Mouse (Mus musculus): ENCODE measurements around the gene Nipbl.

Gene Nipbl

DNA sequence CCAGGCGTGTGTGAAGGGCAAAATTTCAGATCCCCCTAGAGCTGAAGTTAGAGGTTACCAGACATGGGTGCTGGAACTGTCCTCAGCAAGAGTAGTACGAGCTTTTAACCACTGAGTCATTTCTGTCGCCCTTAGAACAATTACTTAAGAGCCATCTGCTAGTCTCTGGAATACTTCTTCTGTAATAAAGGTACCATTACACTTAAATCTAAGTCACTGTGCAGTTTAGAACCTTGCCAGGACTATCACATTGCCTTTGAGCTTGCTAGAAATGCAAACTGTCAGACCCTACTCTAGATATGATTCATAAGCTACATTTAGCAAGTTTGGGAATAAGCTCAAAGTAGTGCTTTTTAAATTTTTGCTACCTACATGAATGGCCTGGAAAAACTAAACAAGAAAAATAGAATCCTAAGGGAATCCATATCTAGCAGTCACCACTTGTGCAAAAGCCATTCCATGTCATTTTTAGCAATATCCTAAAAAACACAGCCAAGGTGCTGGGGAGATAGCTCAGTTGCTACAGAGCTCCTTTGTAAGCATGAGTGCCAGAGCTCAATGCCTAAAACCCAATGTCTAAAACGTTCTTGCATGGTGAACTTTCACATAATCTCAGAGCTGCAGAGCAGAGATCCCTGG lies 27.6 kb downstream of the Nipbl start:
- no peak for DNase-seq

DNA sequence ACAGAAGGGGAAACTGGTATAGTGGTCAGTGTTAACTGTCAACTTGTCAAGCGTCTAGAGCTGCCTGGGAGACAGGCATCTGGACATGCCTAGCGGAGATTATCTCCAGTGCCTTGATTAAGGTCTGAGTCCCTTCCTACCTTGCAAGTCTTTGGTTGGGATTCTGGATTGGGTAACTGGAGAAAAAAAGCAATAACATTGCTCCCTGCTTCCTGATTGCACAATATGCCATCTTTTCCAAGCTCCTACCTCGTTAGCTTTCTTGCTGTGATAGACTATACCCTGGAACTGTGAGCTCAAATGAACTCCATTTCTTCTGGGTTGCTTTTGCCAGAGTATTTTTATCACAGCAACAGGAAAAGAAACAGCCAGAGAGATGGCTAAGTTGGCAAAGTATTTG lies 30.9 kb downstream of the Nipbl start:
- DNase-seq = no peak

DNA sequence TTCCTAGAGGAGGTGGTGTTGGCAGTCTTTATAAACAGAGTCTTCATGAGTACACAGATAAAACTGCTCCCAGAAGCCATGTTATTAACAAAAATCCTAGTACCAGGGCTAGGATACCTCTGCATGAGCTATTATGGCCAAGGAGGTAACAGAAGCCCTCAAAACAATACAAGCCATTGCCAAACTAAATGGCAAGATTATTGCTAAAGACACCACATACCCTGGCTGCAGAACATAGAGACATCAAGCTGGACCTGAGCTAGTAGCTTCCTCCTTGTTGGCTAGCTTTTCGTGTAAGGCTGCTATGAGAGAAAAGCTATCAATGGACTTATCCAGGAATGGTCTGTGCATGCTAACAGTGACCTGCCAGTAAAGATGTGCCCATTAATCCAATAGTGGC lies 32.4 kb downstream of the Nipbl start:
- no peak for DNase-seq

DNA sequence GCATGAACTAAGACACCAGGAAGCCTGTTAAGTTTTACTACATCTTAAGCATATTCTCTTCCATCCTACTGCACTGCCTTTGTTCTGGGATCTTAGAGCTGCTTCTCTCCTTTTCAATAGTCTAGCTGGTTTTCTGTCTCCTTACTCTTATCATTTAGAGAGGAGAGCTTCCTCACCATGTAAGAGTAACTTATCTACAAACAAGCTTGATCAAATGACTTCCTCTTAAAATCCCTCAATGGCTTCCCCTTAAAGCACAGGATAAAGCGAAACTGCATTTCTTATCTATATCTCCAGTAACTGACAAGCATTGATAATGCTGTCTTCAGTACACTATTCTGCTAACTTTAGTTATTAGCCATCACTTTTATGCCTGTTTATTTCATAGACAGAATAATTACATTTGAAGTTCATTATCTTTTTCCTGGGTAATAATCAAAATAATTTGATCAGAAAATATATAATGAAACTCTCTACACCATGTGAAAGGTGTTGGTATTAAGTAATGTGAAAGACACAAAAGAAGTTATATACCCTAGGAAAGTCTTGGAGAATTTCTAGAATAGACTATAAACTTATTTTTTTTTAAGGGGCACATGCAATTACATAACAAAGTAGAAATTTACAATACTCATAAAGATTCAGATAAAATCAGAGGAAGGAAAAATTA lies 33.0 kb downstream of the Nipbl start:
- no peak for DNase-seq

DNA sequence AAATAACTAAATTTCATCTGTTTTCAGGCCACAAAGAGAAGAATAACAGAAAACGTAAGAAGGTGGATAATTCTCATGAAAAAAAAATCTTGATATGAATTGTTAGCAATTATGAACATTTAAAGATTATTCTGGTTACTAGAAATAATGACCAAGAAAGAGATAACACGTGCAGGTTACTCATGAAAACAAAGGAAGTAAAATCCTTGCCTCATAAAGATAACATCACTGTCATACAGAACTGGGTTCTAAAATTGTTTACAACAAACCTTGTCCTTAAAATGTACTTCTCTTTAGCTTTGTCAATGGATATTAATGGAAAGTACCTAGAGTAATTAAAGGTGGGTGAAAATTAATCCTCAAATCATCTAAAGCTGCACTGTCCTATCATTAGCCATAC lies 37.2 kb downstream of the Nipbl start:
- no peak for DNase-seq

DNA sequence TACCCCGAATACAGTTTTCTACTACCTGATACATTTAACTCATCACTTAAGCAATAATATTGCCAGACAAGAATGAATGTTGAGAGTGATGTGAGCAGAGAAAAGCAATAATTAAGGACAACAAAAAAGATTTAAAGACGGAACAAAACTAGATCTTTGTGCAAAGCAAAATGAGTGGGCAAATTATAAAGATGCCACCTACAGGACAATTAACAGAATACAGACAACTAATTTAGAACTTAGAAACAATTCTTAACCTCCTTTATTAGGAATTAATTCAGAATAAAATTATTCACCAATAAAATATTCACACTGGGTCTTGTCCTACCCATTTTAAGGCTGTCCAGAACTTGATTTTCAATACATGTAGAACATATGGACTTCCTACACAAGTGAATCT lies 38.0 kb downstream of the Nipbl start:
- no peak for DNase-seq

DNA sequence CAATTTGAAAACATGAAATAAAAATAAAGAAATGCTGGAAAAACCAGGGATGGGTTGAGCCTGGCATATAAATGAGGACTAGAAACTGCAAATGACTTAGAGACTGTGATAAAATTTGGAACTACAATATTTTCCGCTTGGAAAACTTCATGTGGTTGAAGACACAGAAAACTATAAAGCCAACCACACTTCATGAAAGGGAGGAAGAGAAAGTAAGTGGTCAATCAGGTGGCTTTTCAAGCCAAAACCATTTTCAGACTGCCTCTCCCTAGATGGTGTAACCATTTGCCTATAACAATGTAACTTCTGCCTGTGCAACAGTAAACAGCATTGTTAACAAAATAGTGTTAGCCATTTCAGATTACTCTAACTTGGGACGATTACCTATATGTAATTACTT lies 41.7 kb downstream of the Nipbl start:
- no peak for DNase-seq

DNA sequence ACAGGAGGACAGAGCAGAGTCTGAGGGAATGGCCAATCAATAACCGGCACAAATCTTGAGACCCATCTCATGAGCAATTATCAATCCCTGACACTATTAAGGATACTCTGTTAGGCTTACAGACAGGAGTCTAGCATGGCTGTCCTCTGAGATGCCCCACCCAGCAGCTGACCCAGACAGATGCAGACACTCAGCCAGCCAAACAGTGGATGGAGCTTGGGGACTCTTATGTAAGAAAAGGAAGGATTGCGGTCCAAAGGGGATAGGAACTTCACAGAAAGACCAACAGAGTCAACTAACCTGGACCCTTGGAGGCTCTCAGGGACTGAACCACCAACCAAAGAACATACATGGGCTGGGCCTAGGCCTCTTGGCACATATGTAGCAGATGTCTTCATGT lies 42.7 kb downstream of the Nipbl start:
- DNase-seq = peak; percentile 13

DNA sequence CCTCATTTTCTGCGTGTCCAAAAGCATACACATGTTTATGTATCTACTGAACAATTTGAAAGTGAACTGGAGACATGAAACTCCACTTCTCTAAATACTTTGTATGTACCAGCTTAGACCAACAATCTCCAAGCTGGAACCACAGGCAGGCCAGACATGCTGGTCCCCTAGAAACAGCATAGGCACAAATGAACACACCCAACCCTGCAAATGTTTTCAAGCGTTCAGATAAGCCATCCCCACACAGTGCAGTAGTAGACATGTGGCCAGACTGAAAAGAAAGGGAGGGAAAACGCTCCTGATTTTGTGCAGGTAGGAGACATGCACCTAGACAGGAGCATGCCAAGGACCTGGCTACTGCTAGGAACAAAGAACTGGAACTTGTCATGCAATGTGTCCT lies 52.5 kb downstream of the Nipbl start:
- DNase-seq = no peak

DNA sequence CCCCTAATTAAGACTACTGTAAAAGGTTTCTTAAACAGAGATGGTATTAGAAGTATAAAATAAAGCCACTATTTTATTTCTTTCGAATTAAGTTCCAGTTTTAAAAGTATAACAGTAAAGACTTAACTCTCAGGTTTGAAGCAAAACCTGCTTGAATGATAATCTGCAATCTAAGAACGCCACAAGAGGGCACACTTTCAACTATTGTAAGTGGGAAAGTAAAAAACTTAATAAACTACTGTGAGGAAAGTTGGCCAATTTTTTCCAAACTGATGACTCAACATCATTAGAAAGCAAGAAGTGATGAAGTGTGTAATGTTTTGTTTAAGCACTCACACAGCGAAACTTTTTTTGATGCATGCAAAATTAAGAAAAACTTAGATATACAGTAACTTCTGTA lies 62.0 kb downstream of the Nipbl start:
- DNase-seq = peak; percentile 87

DNA sequence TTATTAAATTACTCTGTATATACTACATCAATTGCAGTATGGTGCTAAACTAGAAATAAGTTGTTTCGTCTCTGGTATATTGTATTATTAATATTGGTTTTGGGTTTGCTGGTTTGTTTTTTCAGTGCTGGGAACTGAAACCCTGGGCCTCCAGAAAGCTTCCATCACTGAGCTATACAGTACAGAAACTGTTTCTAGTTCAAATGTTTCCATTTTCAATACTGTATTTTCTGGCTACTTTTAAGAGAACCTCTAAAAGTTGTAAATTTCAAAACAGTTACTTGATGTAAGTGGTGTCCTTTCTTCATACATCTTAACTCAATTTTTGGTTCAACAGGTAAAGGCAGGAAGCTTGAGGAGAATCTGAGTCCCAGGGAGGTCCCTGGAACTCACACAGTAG lies 68.6 kb downstream of the Nipbl start:
- no peak for DNase-seq

DNA sequence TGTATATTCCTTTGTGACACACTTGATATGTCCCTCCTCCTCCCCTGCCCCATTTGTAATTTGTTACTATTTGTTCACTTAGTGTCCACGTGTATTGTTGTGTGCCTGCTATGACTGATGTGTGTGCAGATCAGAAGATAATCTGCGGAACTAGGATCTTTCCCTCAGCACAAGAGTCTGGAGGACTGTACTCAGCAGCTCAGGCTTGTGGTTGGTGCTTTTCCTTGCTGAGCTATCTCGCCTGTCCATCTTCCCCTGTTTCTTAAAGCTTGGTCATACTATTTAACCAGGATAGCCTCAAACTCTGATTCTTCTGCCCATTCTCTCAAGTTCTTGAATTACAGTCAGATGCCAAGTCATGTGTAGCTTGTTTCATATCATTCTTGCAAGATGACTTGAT lies 69.5 kb downstream of the Nipbl start:
- no peak for DNase-seq

DNA sequence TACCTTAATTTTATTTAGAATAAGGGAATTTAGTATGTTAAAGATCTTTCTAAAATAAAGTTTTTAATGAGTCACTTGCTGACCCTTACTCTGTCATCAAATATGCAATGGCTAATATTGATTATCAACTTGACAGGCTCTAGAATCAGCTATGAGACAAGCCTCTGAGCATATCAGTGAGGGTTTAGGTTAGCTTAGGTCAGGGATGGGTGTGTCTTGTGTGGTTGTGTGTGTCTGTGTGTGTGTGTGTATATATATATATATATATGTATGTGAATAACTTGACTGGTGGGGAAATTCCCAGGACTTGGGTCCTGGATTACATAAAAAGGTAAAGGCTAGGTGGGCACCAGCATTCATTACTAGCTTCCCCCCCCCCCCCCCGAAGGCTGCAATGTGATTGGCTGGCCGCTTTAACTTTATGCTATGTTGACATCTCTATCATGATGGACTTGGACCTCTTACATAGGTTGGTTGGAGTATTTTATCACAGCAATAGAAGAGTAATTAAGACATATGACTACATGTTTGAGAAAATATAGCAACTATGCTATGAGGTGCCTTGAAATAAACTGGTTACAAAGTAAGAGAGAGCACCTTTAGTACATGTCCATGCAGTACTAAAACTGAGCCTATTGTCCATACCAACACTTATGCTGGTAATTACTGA lies 97.0 kb downstream of the Nipbl start:
- no peak for DNase-seq

DNA sequence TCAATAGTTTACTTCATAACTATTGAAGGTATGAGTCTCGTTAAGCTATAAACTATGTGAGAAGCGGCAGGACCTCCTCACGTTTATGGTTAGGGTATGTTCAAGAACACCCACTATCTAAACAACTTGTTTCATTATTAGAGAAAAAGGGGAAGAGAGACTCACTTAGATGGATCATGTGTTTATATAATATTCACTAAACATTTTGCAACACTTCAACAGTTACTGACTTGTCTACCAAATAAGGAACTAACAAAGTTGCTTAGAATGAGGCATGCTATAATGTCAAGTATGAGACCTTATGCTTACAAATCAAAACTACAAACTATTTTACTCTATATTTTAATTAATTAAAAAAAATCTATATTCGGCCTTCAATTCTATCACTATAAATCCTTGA lies 103.7 kb downstream of the Nipbl start:
- DNase-seq = no peak

DNA sequence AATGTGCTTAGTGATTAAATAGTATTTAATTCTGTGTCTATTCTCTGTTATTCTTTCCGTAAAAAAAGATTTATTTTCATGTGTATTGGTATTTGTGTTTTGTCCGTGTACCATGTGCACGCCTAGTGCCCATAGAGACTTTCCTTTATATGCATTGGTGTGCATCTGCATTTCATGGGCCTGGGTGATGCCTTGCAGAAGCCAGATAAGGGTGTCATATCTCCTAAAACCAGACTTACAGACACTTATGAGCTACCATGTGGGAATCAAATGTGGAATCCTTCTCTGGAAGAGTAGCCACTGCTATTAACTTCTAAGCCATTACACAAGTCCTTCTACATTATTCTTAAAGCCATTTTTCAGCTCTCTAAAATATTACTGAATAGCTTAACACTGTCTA lies 112.7 kb downstream of the Nipbl start:
- DNase-seq = no peak

DNA sequence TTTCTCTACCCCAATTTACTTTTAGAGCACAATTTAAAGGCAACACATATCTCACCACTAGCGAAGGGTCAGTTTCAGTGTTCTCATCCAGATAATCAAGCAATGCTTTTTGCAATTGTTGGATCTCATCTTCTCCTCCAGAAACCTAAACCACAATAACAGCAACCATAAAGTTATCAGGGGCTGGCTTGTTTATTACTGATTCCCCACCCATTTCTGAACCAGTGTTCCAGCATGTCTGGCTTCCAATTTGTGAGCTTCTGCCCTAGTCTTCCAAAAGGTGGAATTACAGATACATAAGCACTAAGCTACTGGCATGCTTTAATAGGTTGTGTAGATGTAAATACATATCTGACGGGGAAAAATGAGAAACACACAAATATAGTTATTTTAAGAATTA lies 118.6 kb downstream of the Nipbl start:
- DNase-seq = no peak

DNA sequence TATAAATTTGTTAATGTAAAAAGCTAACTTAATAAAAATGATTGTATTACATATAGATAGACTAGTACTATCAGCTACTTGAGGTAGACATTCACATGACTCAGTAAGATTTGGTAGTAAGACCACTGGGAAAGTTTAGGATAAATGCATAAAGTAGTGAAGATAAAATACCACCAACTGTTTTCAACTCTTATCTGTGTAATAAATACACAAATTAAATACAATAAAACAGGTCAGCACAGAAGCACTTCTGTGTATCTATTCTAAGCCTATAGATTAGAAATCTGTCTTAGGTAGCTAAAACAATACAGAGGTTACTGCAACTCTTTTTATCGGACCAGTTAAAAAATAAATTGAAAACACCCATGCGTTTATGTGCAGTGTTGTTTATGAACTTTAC lies 119.4 kb downstream of the Nipbl start:
- DNase-seq = no peak

DNA sequence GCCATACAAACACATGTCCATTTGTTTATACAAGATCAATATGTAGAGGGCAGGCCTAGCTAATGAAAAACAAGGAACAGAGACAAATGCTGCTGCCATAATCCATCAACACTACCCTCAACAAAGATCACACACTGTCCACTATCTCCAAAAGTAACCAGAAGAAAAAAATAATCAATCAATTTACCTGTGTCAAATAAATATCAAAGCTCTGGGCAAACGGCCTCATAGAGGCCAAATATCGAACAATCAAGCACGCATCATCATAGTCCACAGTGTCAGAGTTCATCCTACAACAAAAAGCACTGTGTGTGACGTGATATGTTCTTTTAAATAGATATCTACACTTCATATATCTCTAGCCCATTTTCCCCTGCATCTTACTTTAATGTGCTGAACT lies 120.2 kb downstream of the Nipbl start:
- no peak for DNase-seq

DNA sequence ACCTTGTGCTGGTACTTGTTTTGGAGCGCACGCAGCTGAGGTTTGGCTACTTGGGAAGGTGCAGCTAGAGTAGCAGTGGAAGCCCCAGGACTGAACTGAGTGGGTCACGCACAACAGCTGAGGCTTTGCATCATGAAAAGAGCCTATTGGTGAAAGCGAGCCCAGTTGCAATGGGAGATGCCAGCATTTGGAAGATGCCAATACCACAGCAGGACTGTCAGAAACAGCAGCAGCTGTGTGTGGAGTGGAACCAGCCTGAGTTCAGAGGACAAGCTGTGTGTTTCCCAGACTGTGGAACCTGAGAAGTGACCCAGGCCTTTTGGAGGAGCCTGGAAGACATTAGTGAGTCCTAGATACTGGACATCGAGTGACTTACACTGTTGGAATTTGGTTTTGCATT lies 122.8 kb downstream of the Nipbl start:
- peak; percentile 51 for DNase-seq

DNA sequence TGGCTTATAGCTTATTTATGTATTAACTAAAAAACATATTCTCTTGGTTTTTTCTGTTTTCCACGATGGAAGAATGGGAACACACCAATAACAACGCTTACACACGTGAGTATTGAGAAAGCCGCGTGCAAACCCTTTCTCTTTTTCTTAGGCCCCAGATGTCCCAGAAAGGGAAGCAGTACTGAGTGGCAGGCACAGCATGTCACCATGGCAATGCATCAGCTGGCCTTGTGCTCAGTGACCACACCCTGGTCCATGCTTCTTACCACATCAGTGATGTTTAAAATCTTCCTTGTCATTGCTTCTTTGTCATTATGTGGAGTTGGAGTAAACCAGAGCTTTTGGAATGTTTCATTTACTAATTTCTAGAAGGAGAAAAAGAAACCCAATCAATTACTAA lies 125.1 kb downstream of the Nipbl start:
- DNase-seq = no peak

DNA sequence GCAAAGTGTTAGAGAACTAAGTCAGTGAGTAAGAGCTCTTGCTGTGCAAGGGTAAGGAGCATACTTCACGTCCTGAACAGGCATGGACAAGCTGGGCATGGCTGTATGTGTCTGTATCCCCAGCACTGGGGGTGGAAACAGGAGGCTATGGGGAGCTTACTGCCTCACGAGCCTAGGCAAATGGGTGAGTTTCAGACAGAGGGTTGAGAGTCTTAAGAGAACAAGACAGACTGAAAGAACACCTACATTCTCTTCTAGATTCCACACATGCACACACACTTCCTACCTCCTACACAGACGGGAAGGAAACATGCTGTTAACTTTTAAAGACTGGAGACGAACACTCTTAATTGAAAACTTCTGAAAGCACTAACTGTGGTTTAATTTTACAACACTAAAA lies 126.9 kb downstream of the Nipbl start:
- no peak for DNase-seq

DNA sequence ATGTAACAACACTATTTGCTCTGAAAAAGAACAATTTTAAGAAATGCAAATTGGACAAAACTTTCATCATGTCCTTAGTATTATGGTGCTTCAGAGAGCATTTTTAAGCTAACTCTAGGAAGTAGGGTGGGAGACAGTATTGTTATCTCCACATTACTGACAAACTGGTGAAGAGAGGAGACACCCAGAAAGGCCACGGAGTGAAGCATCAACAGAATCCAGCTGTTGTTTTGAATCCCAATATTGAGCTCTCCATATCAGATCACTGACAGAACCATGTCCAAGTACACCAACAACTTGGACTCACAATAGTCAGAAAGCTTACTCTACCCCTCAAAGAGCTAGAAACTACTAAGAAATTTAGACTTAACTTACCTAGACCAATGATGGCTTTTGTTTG lies 138.8 kb downstream of the Nipbl start:
- DNase-seq = no peak

DNA sequence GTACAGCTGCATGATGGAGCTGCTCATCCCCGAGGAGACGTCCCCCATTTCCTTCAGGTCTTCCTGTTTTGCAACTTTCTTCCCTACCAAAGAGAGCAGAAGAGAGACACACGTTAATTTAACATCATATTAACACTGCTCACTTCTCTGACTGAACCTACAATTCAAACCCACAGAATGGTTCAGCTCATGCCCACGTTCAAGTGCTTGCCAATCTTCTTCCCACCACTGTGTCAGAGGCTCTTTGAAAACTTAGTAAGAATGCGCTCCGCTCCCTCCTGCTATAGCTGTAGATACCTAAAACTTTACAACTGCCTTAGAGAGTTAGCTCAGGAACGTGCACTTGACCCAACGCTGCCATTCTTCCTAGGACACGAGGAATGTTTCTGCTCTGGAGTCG lies 141.3 kb downstream of the Nipbl start:
- no peak for DNase-seq

DNA sequence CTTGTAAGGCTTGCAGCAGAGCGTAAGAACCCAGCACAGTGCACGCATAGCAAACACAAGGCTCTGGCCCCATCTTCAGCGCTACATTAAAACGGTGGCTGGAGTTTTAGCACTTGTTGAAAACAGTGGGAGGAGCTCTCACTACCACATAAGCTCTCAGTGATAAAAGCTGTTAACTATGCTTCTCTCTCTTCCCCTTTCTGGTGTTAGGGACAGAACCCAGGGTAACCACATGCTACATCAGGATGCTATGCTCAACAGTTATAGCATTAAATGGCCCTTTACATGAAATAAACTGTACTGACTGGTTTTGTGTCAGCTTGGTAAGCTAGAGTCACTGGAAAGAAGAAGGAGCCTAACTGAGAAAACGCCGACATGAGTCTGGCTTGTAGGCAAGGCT lies 150.1 kb downstream of the Nipbl start:
- DNase-seq = no peak

DNA sequence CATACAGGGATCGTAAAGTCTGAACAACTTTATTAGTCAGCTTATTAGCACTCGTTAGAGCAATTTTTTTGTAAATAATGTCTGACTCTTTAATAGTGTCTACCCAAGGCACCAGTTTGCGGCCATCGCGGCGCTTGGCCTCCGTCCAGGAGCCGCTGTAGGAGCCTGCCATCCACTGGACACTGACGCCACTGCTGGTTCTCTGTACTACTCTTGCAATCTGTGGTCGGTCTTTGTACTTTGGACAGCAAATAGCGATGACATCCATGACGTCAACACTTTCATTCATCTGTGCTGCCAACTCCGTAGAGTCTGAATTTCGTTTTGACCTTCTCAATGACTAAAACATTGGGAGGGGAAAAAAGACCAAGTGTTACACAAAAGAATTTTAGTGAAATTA lies 153.0 kb downstream of the Nipbl start:
- no peak for DNase-seq
